Mouse (Mus musculus) limb, embryonic 14.5 days (tissue): ENCODE results near the gene Gsta4. TPM values are rescaled to one million over a fixed set of nuclear protein-coding genes. Genes with fewer than 3 reads are reported as not detected.
"Not testable (repeated sequence)": the region's sequence is repeated elsewhere in the genome, so short reads cannot be mapped to it uniquely, and the experiment has no call there.

ENCODE experiments used
- ATAC-seq: fragments of 200-750 bp; cut with Nextera tagmentation; 2 replicates; pipeline ENCODE4 v1.8.0; 2017; ENCODE audit warnings: low read depth, moderate number of reproducible peaks, moderate TSS enrichment; ENCODE audit not compliant: low FRiP score
- DNase-seq: peaks from one replicate; pipeline ENCODE4 v3.0.0-alpha.2; 2015; ENCODE audit warnings: low spot score
- H3K27ac ChIP-seq: fragments of 300-500 bp; sonication (generic); replicated peaks from 2 replicates; pipeline ENCODE4 v1.5.1; 2014; ENCODE audit warnings: low read depth, mild to moderate bottlenecking, low read length, moderate library complexity, mixed read lengths
- H3K27me3 ChIP-seq: fragments of 300-500 bp; sonication (generic); 2 replicates; pipeline ENCODE4 v1.6.1; 2014; ENCODE audit warnings: low read length, mixed read lengths; ENCODE audit not compliant: control insufficient read depth, insufficient read depth
- H3K36me3 ChIP-seq: fragments of 300-500 bp; sonication (generic); 2 replicates; pipeline ENCODE4 v1.6.1; 2014; ENCODE audit warnings: mild to moderate bottlenecking, low read length, moderate library complexity, mixed read lengths; ENCODE audit not compliant: control insufficient read depth, insufficient read depth
- H3K4me1 ChIP-seq: fragments of 300-500 bp; sonication (generic); 2 replicates; pipeline ENCODE4 v1.6.1; 2014; ENCODE audit warnings: antibody characterized with exemption, low read length, mixed read lengths; ENCODE audit not compliant: control insufficient read depth, insufficient read depth
- H3K4me2 ChIP-seq: fragments of 300-500 bp; sonication (generic); replicated peaks from 2 replicates; pipeline ENCODE4 v1.6.1; 2014; ENCODE audit warnings: low read depth, mild to moderate bottlenecking, low read length, moderate library complexity; ENCODE audit not compliant: severe bottlenecking
- H3K4me3 ChIP-seq: fragments of 300-500 bp; sonication (generic); replicated peaks from 2 replicates; pipeline ENCODE4 v1.5.1; 2014; ENCODE audit warnings: low read length
- H3K9ac ChIP-seq: fragments of 300-500 bp; sonication (generic); 2 replicates; pipeline ENCODE4 v1.6.1; 2014; ENCODE audit warnings: mild to moderate bottlenecking, low read depth, low read length, moderate library complexity; ENCODE audit not compliant: severe bottlenecking
- H3K9me3 ChIP-seq: fragments of 300-500 bp; sonication (generic); 2 replicates; pipeline ENCODE4 v1.6.1; 2016; ENCODE audit warnings: low read length; ENCODE audit not compliant: control insufficient read depth
- POLR2A ChIP-seq: fragments of 200-500 bp; IDR thresholded peaks from 2 replicates; pipeline ENCODE4 v1.8.0; 2012; ENCODE audit warnings: inconsistent platforms, mild to moderate bottlenecking, moderate library complexity, borderline replicate concordance; ENCODE audit not compliant: insufficient read depth, insufficient read length; ENCODE audit errors: extremely low read depth
- WGBS: fragments of 180-500 bp; shearing (Covaris S2); extraction: QIAGEN DNeasy Blood & Tissue Kit; methylation state at CpG from one replicate; pipeline ENCODE4 v1.1.7; 2014; 5-methylcytosine and 5-hydroxymethylcytosine counted together
- polyA plus RNA-seq, 2 experiments: library from polyadenylated mRNA; depleted of rRNA in 1 of 2; stranded (reverse) in 1 of 2; unstranded in 1 of 2; fragments of >200 nt; fragmentation: Nextera tagmentation in 1 of 2; extraction: Ambion mirVana in 1 of 2; gene quantifications; 2 replicates each; pipeline versions ENCODE4 v1.2.1 to v1.2.3; 2012 to 2014

Gsta4 gene
- polyA plus RNA-seq, 2 experiments = 47.5 to 68.2 TPM

GRCm38 (mm10) chr9:78146627-78147026 is 35.9 kb upstream of the Gsta4 start:
- Histone ChIP-seq H3K27ac (no peak overlapping the region), H3K4me2 (no peak overlapping the region), H3K9me3 (peaks cover 9% of the 10 kb centered on the region; the same call in 1 of the 2 replicates), H3K36me3 (peaks cover 52% of the 10 kb centered on the region), H3K4me3 (no peak overlapping the region), H3K4me1 (no peaks in the 10 kb centered on the region), H3K9ac (no peak overlapping the region), H3K27me3 (no peaks in the 10 kb centered on the region)
- no peak for TF ChIP-seq POLR2A
- DNase-seq (no peak), ATAC-seq (no peak)
- whole genome bisulfite sequencing = 89% methylated on average over 6 of the region's 6 CpGs

- H3K4me2 ChIP-seq = no peak overlapping the region
- peaks cover 45% of the 10 kb centered on the region for H3K36me3 ChIP-seq
- 91% methylated on average over 6 of the region's 6 CpGs for WGBS
- H3K9me3 ChIP-seq = no peaks in the 10 kb centered on the region
- DNase-seq = no peak
- H3K27me3 ChIP-seq = no peaks in the 10 kb centered on the region
- no peak overlapping the region for H3K27ac ChIP-seq
- no peak for TF ChIP-seq POLR2A
- no peaks in the 10 kb centered on the region for H3K4me1 ChIP-seq
- no peak for ATAC-seq
- no peak overlapping the region for H3K9ac ChIP-seq
- H3K4me3 ChIP-seq = no peak overlapping the region
These were observed 34.4 kb upstream of the Gsta4 start for GRCm38 (mm10) chr9:78148149-78148548.

GRCm38 (mm10) chr9:78149770-78150169 is 32.8 kb upstream of the Gsta4 start:
- DNase-seq, ATAC-seq, H3K4me2 ChIP-seq, H3K4me1 ChIP-seq, H3K27ac ChIP-seq, H3K27me3 ChIP-seq, H3K4me3 ChIP-seq, H3K9me3 ChIP-seq, H3K9ac ChIP-seq: not testable (repeated sequence)
- H3K36me3 ChIP-seq = peaks cover 43% of the 10 kb centered on the region
- WGBS = 89% methylated on average over 2 of the region's 2 CpGs

- Histone ChIP-seq H3K36me3 (peaks cover 68% of the 10 kb centered on the region), H3K4me2 (no peak overlapping the region), H3K4me1 (no peaks in the 10 kb centered on the region), H3K9me3 (no peaks in the 10 kb centered on the region), H3K27ac (no peak overlapping the region), H3K27me3 (no peaks in the 10 kb centered on the region), H3K4me3 (no peak overlapping the region), H3K9ac (no peak overlapping the region)
- DNase-seq = no peak
- WGBS = 84% methylated on average over 11 of the region's 11 CpGs
- ATAC-seq = no peak
- TF ChIP-seq POLR2A = no peak
These were observed 28.2 kb upstream of the Gsta4 start for GRCm38 (mm10) chr9:78154211-78154977.

DNA sequence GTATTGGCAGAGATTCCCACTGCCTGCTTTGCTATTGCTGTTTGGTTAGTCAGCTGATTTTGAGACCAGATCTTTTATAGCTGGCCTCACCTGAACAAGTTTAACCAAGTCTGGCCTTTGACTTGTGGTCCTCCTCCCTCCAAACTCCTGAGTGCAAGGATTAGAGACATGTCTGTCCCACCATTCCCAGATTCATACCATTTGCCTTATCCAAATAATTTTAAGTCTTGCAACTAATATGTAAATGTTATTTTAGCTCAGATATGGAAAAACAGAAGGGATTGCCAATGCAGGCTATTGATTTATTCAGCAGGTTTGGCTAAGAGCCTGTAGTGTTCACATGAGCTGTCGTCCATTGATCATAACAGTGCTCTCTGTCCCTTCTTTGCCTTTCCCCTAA is 25.4 kb upstream of the Gsta4 start:
- Histone ChIP-seq H3K36me3 (peaks cover 79% of the 10 kb centered on the region), H3K4me3 (no peak overlapping the region), H3K27me3 (no peaks in the 10 kb centered on the region), H3K9ac (no peak overlapping the region), H3K9me3 (no peaks in the 10 kb centered on the region), H3K4me1 (no peaks in the 10 kb centered on the region), H3K4me2 (no peak overlapping the region), H3K27ac (no peak overlapping the region)
- DNase-seq (no peak), ATAC-seq (no peak)
- 100% methylated on average over 1 of the region's 1 CpGs for WGBS
- TF ChIP-seq POLR2A = no peak
